Mouse (Mus musculus): ENCODE data around the gene Slit3. TPM values are rescaled to one million over a fixed set of nuclear protein-coding genes. Genes with fewer than 3 reads are reported as not detected.

The Slit3 gene
- total RNA-seq, 4 experiments from 2014 or later: 40.6 to 73.5 (median 56.6) TPM

- no peak for DNase-seq
Observed at GRCm38 (mm10) chr11:35275300-35275699, 154.3 kb downstream of the Slit3 start.

- no peak for DNase-seq
Observed at GRCm38 (mm10) chr11:35276001-35276400, 155.0 kb downstream of the Slit3 start.

GRCm38 (mm10) chr11:35278128-35278769 is 157.2 kb downstream of the Slit3 start:
- peak; percentile 50 for DNase-seq

- DNase-seq: no peak
Observed at GRCm38 (mm10) chr11:35280826-35281225, 159.8 kb downstream of the Slit3 start.

GRCm38 (mm10) chr11:35282001-35282632 is 161.1 kb downstream of the Slit3 start:
- no peak for DNase-seq

- no peak for DNase-seq
Observed at GRCm38 (mm10) chr11:35282825-35283571, 162.0 kb downstream of the Slit3 start.

- no peak for DNase-seq
Observed at GRCm38 (mm10) chr11:35283767-35284166, 162.7 kb downstream of the Slit3 start.

- no peak for DNase-seq
Observed at GRCm38 (mm10) chr11:35286578-35287390, 165.8 kb downstream of the Slit3 start.

- DNase-seq: no peak
Observed at GRCm38 (mm10) chr11:35288056-35288455, 167.0 kb downstream of the Slit3 start.

- no peak for DNase-seq
Observed at GRCm38 (mm10) chr11:35288761-35289278, 167.8 kb downstream of the Slit3 start.

GRCm38 (mm10) chr11:35292228-35292747 is 171.3 kb downstream of the Slit3 start:
- DNase-seq: no peak

- no peak for DNase-seq
Observed at GRCm38 (mm10) chr11:35293197-35293596, 172.2 kb downstream of the Slit3 start.

GRCm38 (mm10) chr11:35294670-35295069 is 173.6 kb downstream of the Slit3 start:
- no peak for DNase-seq

GRCm38 (mm10) chr11:35295162-35295799 is 174.3 kb downstream of the Slit3 start:
- DNase-seq: no peak

GRCm38 (mm10) chr11:35296803-35297202 is 175.8 kb downstream of the Slit3 start:
- no peak for DNase-seq

- peak; percentile 64 for DNase-seq
Observed at GRCm38 (mm10) chr11:35297319-35297718, 176.3 kb downstream of the Slit3 start.

GRCm38 (mm10) chr11:35298526-35298925 is 177.5 kb downstream of the Slit3 start:
- no peak for DNase-seq

GRCm38 (mm10) chr11:35299857-35300375 is 178.9 kb downstream of the Slit3 start:
- DNase-seq: no peak

GRCm38 (mm10) chr11:35302272-35302671 is 181.2 kb downstream of the Slit3 start:
- DNase-seq: peak; percentile 53

- no peak for DNase-seq
Observed at GRCm38 (mm10) chr11:35304216-35304975, 183.4 kb downstream of the Slit3 start.

GRCm38 (mm10) chr11:35305111-35305510 is 184.1 kb downstream of the Slit3 start:
- DNase-seq: no peak
